Mouse (Mus musculus) megakaryocyte-erythroid progenitor cell, adult 5-6 weeks (primary cell): ENCODE data around the gene Slc25a40. TPM values are rescaled to one million over a fixed set of nuclear protein-coding genes. Genes with fewer than 3 reads are reported as not detected.

ENCODE experiments used
- ATAC-seq: replicated peaks from 2 replicates; pipeline ENCODE4 v1.8.0; 2016; ENCODE audit warnings: mild to moderate bottlenecking, inconsistent platforms; ENCODE audit not compliant: severe bottlenecking, poor library complexity, low FRiP score, low TSS enrichment
- total RNA-seq, 2 experiments: library from RNA; stranded (forward) in 1 of 2; stranded (reverse) in 1 of 2; fragments of 200-1000, 215-1000 nt in 1 of 2; fragments of >200 nt in 1 of 2; fragmentation: Nextera tagmentation in 1 of 2; gene quantifications; 2 replicates each; pipeline ENCODE4 v1.2.3; 2014 to 2017

The Slc25a40 gene
- total RNA-seq, 2 experiments from 2014 or later, result 8.1 to 28.0 TPM

DNA sequence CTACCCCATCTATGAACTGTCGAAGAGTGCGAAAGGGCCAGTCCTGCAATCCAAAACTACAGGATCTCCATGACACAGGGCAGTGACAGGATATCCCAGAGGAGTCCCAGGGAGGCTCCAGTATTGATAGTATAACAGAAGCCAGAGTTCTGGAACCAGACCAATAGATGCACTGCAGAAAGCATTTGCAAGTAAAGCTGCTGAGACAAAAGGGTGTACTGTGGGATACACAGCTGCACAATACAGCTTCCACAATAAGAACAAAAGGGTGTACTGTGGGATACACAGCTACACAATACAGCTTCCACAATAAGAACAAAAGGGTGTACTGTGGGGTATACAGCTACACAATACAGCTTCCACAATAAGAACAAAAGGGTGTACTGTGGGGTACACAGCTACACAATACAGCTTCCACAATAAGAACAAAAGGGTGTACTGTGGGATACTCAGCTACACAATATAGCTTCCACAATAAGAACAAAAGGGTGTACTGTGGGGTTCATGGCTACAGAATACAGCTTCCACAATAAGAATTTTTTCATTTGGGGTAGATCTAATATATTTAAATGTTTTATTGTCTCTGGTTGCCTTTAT is 66.1 kb downstream of the Slc25a40 start:
- no peak for ATAC-seq

DNA sequence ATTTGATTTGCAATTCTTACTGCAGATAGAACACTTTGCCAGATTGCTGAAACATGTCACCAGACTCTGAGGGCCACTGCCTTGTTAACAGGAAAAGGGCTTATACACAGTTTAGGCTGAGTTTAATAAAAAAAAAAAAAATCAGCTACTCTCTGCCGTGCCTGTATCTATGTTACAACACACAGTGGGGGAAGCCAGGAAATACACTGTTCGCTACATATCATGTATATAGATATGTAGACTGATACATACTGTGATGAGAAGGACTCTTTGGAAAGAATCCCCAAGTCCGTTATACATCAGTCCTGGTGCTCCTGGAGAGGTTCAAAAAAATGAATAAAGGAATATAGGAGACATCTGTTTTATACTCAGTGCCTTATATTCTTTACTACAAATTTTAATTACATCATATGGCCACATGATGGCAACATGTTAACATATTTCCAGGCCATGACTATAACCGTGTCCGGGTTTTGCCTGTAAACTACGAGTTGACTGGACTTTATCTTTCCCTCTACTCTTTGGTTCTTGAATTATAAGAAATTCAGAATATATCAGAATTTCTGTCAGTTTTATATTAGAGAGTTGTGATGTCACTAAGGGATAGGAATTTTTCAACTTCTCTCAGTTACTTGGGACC is 66.9 kb downstream of the Slc25a40 start:
- ATAC-seq, result peak; percentile 89

DNA sequence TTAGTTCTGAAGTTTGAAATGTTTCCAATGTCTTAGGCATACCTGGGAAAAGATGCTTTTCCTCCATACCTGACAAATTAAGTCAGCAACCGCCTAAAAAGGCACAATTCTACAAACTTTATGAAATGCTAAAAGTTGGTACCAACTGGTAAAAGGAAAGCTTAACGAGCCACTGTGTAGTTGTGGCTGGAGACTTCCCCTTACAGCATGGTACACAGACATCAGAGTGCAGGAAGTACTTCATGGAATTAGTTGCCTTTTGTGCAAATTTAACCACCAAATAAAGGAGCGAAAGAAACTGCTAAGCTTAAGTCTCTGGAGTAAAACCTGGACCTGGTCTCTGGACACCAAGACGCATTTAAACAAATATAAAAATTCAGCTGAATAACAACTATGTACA is 69.1 kb downstream of the Slc25a40 start:
- ATAC-seq, result no peak

Other genes with a start within 250 kb of the Slc25a40 start
- 0.17 TPM in 1 of 2 replicates, not detected in the other for gene Adam22, start 54.7 kb upstream of the Slc25a40 start, total RNA-seq (2014; fragmentation: Nextera tagmentation)
- gene Adam22, start 54.7 kb upstream of the Slc25a40 start, total RNA-seq (2017), result 0.33 and 1.4 TPM in 2 replicates
- 59.5 and 61.9 TPM in 2 replicates for gene Dbf4, start 134 bp upstream of the Slc25a40 start, total RNA-seq (2014; fragmentation: Nextera tagmentation)
- 71.9 and 80.9 TPM in 2 replicates for gene Dbf4, start 134 bp upstream of the Slc25a40 start, total RNA-seq (2017)
- gene Rundc3b, start 200.1 kb downstream of the Slc25a40 start, total RNA-seq (2014; fragmentation: Nextera tagmentation), result 0.10 TPM in 1 of 2 replicates, not detected in the other
- gene Rundc3b, start 200.1 kb downstream of the Slc25a40 start, total RNA-seq (2017), result 1.2 TPM in 1 of 2 replicates, not detected in the other
- gene Abcb1a, start 237.2 kb downstream of the Slc25a40 start, total RNA-seq (2014; fragmentation: Nextera tagmentation), result 0.59 TPM in 1 of 2 replicates, not detected in the other
- gene Abcb1a, start 237.2 kb downstream of the Slc25a40 start, total RNA-seq (2017), result 0.05 TPM in 1 of 2 replicates, not detected in the other